Mouse (Mus musculus) heart, adult 11 months (tissue): ENCODE measurements around the gene Impg1.

Experiments
- DNase-seq: peaks from one replicate; pipeline ENCODE4 v3.0.0; 2022

Impg1 gene

GRCm38 (mm10) chr9:80342520-80342919 lies 122.8 kb downstream of the Impg1 start:
- peak; percentile 53 for DNase-seq

DNA sequence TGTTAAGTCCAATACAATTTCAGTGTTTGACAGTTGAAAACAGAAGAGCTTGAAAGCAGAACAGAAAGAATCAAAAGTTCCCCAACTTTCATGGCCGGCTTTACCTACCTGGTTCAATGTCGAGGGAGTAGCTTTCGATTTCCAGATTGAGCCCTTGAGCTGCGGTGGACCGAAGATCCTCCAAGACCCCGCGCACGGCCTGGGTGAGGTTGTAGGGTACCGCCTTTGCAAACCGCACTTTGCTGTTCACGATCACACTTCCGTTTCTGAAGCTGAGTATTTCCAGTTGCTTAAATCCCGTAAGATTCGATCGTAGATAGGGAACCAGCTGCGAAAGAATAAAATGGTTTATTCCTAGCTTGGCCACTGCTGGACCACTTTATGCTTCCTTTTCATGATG lies 123.5 kb downstream of the Impg1 start:
- DNase-seq: no peak

DNA sequence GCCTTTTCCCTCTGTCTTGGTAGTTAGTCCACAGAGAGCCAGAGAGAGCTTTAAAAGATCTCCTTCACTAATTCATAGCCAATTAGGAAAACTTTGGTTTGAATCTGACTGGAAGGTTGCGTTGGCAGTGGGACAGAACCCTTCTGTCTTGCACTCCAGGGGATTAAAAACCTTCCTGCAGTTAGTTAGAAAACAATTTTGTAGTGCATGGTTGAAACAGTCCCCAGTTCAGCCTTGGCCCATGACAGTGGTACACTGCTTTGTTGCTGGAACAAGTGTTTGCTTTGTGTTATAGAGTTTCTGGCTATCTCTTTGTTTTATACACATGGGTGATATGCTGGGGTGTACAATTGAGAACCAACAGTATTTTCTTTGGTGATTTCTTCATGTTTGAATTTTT lies 124.4 kb downstream of the Impg1 start:
- DNase-seq: no peak

DNA sequence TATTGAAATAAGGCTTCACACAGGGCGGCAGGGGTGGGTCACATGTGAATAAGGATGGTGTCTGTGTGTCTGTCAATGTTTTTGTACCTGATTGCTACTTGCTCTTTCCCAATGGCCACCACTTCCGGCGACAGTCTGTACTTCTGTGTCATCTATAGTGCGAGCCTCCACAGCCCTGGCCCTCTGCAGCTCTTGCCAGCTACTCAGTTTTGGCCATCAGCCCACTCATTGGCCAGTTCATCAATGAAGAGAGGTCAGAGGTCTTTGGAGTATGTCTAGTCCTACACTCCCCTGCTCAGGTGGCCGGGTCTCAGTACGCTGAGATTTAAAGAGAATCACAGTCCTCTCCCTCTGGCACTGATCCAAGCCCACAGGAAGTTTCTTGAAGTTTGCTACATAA lies 127.3 kb downstream of the Impg1 start:
- DNase-seq: peak; percentile 89

- peak; percentile 62 for DNase-seq
Measured at GRCm38 (mm10) chr9:80335660-80336357, 129.5 kb downstream of the Impg1 start.

- DNase-seq: peak; percentile 82
Measured at GRCm38 (mm10) chr9:80333998-80334605, 131.2 kb downstream of the Impg1 start.

- peak; percentile 66 for DNase-seq
Measured at GRCm38 (mm10) chr9:80333466-80333865, 131.8 kb downstream of the Impg1 start.

GRCm38 (mm10) chr9:80332153-80332552 lies 133.1 kb downstream of the Impg1 start:
- peak; percentile 71 for DNase-seq

DNA sequence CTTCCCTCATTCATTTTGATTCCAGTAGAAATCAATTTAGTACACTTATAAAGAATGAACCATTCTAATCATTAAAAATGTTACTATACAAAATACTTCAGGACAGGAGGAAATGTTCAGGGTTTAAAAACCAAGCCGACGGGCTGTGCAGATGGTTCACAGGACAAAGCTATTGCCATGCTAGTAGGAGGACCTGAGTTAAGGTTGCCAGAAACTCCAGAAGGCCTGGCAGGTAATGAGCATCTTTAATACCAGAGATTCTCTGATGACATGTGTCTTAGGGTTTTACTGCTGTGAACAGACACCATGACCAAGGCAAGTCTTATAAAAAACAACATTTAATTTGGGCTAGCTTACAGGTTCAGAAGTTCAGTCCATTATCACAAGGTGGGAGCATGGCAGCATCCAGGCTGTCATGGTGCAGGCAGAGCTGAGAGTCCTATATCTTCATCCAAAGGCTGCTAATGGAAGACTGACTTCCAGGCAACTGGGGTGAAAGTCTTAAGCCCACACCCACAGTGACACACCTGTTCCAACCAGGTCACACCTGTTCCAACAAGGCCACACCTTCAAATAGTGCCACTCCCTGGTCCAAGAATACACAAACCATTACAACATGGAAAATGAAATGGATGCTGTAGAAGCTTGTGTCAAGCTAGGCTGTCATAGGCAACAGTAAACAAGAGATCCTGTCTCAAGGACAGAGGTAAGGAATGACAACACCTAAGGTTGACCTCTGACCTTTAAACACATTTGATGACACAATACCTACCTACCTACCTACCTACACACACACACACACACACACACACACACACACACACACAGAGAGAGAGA lies 144.0 kb downstream of the Impg1 start:
- DNase-seq: peak; percentile 22

GRCm38 (mm10) chr9:80318027-80318426 lies 147.3 kb downstream of the Impg1 start:
- DNase-seq: peak; percentile 72

- DNase-seq: no peak
Measured at GRCm38 (mm10) chr9:80315922-80316321, 149.4 kb downstream of the Impg1 start.

GRCm38 (mm10) chr9:80313610-80314009 lies 151.7 kb downstream of the Impg1 start:
- DNase-seq: no peak

DNA sequence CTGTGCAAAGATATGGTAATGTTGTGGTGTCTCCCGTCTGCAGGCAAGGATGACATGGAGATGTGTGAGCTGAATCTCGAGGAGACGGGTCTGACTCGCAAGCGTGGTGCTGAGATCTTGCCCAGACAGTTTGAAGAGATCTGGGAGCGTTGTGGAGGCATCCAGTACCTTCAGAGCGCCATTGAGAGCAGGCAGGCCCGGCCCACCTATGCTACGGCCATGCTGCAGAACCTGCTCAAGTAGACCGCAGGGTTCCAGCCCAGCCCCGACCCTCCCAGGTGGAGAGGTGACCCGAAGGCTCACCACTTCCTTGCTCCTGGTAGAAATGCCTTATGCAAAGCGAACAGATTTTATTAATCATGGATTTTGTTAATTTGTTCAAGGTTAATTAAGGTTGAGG lies 157.7 kb downstream of the Impg1 start:
- no peak for DNase-seq

DNA sequence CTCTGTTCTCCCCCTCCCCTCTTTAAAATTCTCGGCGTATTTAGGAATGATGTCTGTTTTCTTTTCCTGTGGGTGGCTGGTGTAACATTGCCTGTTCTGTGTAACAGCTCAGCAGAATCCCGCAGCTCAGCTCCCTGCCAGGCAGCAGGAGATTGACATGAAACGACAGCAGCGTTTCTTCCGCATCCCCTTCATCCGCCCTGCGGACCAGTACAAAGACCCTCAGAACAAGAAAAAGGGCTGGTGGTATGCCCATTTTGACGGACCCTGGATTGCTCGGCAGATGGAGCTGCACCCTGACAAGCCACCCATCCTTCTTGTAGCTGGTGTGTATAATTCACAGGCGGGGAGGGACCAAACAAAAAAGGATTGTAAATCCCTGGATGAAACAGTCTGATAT lies 158.4 kb downstream of the Impg1 start:
- DNase-seq: no peak

- DNase-seq: no peak
Measured at GRCm38 (mm10) chr9:80306390-80306789, 158.9 kb downstream of the Impg1 start.

DNA sequence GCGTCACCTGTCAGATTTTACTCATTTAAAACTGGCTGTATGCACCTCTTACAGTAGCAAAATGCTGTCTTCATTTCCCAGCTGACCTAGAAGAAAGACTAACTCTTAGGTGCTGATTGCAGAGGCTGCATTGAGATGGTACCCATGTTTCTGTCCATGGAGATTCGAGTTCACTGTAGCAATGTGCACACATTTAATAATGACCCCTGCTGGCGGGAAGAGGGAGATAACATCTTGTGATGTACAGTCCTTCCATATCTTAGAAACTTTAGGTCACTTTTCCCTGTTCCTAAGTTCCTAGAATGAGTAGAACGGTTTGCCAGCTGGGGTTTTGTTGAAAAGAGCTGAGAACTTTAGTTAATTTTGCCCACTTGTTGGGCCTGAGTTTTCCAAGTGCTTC lies 161.8 kb downstream of the Impg1 start:
- no peak for DNase-seq

DNA sequence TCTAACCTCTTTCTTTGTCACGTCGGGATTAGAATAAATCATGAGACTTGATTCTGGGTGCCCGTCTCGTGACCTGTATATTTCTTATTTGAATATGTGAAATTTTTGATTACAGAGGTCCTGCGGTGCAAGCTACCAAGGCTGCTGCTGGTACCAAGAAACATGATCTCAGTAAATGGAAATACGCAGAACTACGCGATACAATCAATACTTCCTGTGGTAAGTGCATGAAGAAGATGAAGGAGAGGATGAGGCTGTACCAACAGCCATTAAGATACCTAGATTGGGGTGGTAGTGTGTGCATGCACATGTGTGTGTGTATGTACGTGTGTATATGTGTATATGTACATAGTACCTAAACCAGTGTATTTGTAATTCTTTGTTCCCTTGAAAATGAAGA lies 166.2 kb downstream of the Impg1 start:
- no peak for DNase-seq

GRCm38 (mm10) chr9:80296086-80296485 lies 169.2 kb downstream of the Impg1 start:
- DNase-seq: no peak

- DNase-seq: no peak
Measured at GRCm38 (mm10) chr9:80293056-80293584, 172.2 kb downstream of the Impg1 start.

- DNase-seq: no peak
Measured at GRCm38 (mm10) chr9:80286845-80287244, 178.4 kb downstream of the Impg1 start.

GRCm38 (mm10) chr9:80284539-80285174 lies 180.6 kb downstream of the Impg1 start:
- no peak for DNase-seq

GRCm38 (mm10) chr9:80282426-80282825 lies 182.9 kb downstream of the Impg1 start:
- DNase-seq: no peak

- no peak for DNase-seq
Measured at GRCm38 (mm10) chr9:80280724-80281123, 184.6 kb downstream of the Impg1 start.
